Mouse (Mus musculus): ENCODE results near the gene Gm49380. TPM values are rescaled to one million over a fixed set of nuclear protein-coding genes. Genes with fewer than 3 reads are reported as not detected.

Gm49380 gene
- polyA plus RNA-seq, 1 experiment: 0.05 TPM

- no peaks in the 10 kb centered on the region for H3K36me3 ChIP-seq (ENCODE audit: control insufficient read depth, insufficient read depth)
- H3K79me2 ChIP-seq (ENCODE audit: control insufficient read depth, insufficient read depth): no peaks in the 10 kb centered on the region
- H3K27me3 ChIP-seq (ENCODE audit: control insufficient read depth, insufficient read depth, insufficient read length): no peaks in the 10 kb centered on the region
- no peak overlapping the region for H3ac ChIP-seq (ENCODE audit: control insufficient read depth, insufficient read length, low read depth)
- H3K4me3 ChIP-seq (ENCODE audit: insufficient read depth, poor library complexity, severe bottlenecking): no peak overlapping the region
- TF ChIP-seq MYOD1 (IDR thresholded peaks at IDR 0.05; ENCODE audit: control insufficient read depth, insufficient read length, low read depth): no peak
- no peak for TF ChIP-seq CEBPB (IDR thresholded peaks at IDR 0.05; ENCODE audit: low read depth)
- TF ChIP-seq MAX (IDR thresholded peaks at IDR 0.05): no peak
- TF ChIP-seq FOSL1 (IDR thresholded peaks at IDR 0.05; ENCODE audit: insufficient read depth, low read length, poor library complexity, severe bottlenecking): no peak
- no peak for TF ChIP-seq MYOG (IDR thresholded peaks at IDR 0.05; ENCODE audit: control insufficient read depth, extremely low read depth, insufficient read length)
- no peak for TF ChIP-seq USF1 (IDR thresholded peaks at IDR 0.05; ENCODE audit: low read depth)
- TF ChIP-seq CTCF (IDR thresholded peaks at IDR 0.05; ENCODE audit: control insufficient read depth, insufficient read depth, insufficient read length): no peak
- no peaks in the 10 kb centered on the region for H3K79me3 ChIP-seq (ENCODE audit: low read depth)
Measured at GRCm38 (mm10) chr9:44084236-44084635, 29.1 kb downstream of the Gm49380 start.

- H3K36me3 ChIP-seq (ENCODE audit: control insufficient read depth, insufficient read depth): no peaks in the 10 kb centered on the region
- no peak for TF ChIP-seq FOSL1 (IDR thresholded peaks at IDR 0.05; ENCODE audit: insufficient read depth, low read length, poor library complexity, severe bottlenecking)
- no peak for TF ChIP-seq MAX (IDR thresholded peaks at IDR 0.05)
- TF ChIP-seq USF1 (IDR thresholded peaks at IDR 0.05; ENCODE audit: low read depth): no peak
- TF ChIP-seq MYOD1 (IDR thresholded peaks at IDR 0.05; ENCODE audit: control insufficient read depth, insufficient read length, low read depth): no peak
- no peak for TF ChIP-seq CEBPB (IDR thresholded peaks at IDR 0.05; ENCODE audit: low read depth)
Measured at GRCm38 (mm10) chr9:44083392-44084121, 29.7 kb downstream of the Gm49380 start.

GRCm38 (mm10) chr9:44082266-44082665, 31.0 kb downstream of the Gm49380 start:
- Histone ChIP-seq H3K36me3 (ENCODE audit: control insufficient read depth, insufficient read depth) (no peaks in the 10 kb centered on the region), H3K4me3 (ENCODE audit: insufficient read depth, poor library complexity, severe bottlenecking) (no peak overlapping the region), H3ac (ENCODE audit: control insufficient read depth, insufficient read length, low read depth) (no peak overlapping the region), H3K27me3 (ENCODE audit: control insufficient read depth, insufficient read depth, insufficient read length) (no peaks in the 10 kb centered on the region), H3K79me2 (ENCODE audit: control insufficient read depth, insufficient read depth) (no peaks in the 10 kb centered on the region), H3K79me3 (ENCODE audit: low read depth) (no peaks in the 10 kb centered on the region)
- TF ChIP-seq MYOD1 (IDR thresholded peaks at IDR 0.05; ENCODE audit: control insufficient read depth, insufficient read length, low read depth): no peak
- no peak for TF ChIP-seq MYOG (IDR thresholded peaks at IDR 0.05; ENCODE audit: control insufficient read depth, extremely low read depth, insufficient read length)

More at GRCm38 (mm10) chr9:44083392-44084121, 29.7 kb downstream of the Gm49380 start:
- Histone ChIP-seq H3K4me3 (ENCODE audit: insufficient read depth, poor library complexity, severe bottlenecking) (no peak overlapping the region), H3ac (ENCODE audit: control insufficient read depth, insufficient read length, low read depth) (no peak overlapping the region), H3K79me2 (ENCODE audit: control insufficient read depth, insufficient read depth) (no peaks in the 10 kb centered on the region), H3K79me3 (ENCODE audit: low read depth) (no peaks in the 10 kb centered on the region), H3K27me3 (ENCODE audit: control insufficient read depth, insufficient read depth, insufficient read length) (no peaks in the 10 kb centered on the region)

GRCm38 (mm10) chr9:44081581-44081980, 31.7 kb downstream of the Gm49380 start:
- no peak overlapping the region for H3K4me3 ChIP-seq (ENCODE audit: insufficient read depth, poor library complexity, severe bottlenecking)
- no peaks in the 10 kb centered on the region for H3K27me3 ChIP-seq (ENCODE audit: control insufficient read depth, insufficient read depth, insufficient read length)
- no peaks in the 10 kb centered on the region for H3K79me2 ChIP-seq (ENCODE audit: control insufficient read depth, insufficient read depth)
- no peak overlapping the region for H3ac ChIP-seq (ENCODE audit: control insufficient read depth, insufficient read length, low read depth)
- no peaks in the 10 kb centered on the region for H3K79me3 ChIP-seq (ENCODE audit: low read depth)
- no peaks in the 10 kb centered on the region for H3K36me3 ChIP-seq (ENCODE audit: control insufficient read depth, insufficient read depth)
- TF ChIP-seq CEBPB (IDR thresholded peaks at IDR 0.05; ENCODE audit: low read depth): no peak
- no peak for TF ChIP-seq USF1 (IDR thresholded peaks at IDR 0.05; ENCODE audit: low read depth)
- TF ChIP-seq FOSL1 (IDR thresholded peaks at IDR 0.05; ENCODE audit: insufficient read depth, low read length, poor library complexity, severe bottlenecking): no peak
- no peak for TF ChIP-seq MYOD1 (IDR thresholded peaks at IDR 0.05; ENCODE audit: control insufficient read depth, insufficient read length, low read depth)
- no peak for TF ChIP-seq MYOG (IDR thresholded peaks at IDR 0.05; ENCODE audit: control insufficient read depth, extremely low read depth, insufficient read length)
- TF ChIP-seq MAX (IDR thresholded peaks at IDR 0.05): no peak
- no peak for TF ChIP-seq CTCF (IDR thresholded peaks at IDR 0.05; ENCODE audit: control insufficient read depth, insufficient read depth, insufficient read length)

GRCm38 (mm10) chr9:44080953-44081352, 32.3 kb downstream of the Gm49380 start:
- Histone ChIP-seq H3K79me2 (ENCODE audit: control insufficient read depth, insufficient read depth) (no peaks in the 10 kb centered on the region), H3ac (ENCODE audit: control insufficient read depth, insufficient read length, low read depth) (no peak overlapping the region), H3K36me3 (ENCODE audit: control insufficient read depth, insufficient read depth) (no peaks in the 10 kb centered on the region), H3K79me3 (ENCODE audit: low read depth) (no peaks in the 10 kb centered on the region), H3K4me3 (ENCODE audit: insufficient read depth, poor library complexity, severe bottlenecking) (no peak overlapping the region), H3K27me3 (ENCODE audit: control insufficient read depth, insufficient read depth, insufficient read length) (no peaks in the 10 kb centered on the region)
- TF ChIP-seq FOSL1 (IDR thresholded peaks at IDR 0.05; ENCODE audit: insufficient read depth, low read length, poor library complexity, severe bottlenecking) (no peak), MYOD1 (IDR thresholded peaks at IDR 0.05; ENCODE audit: control insufficient read depth, insufficient read length, low read depth) (no peak), CEBPB (IDR thresholded peaks at IDR 0.05; ENCODE audit: low read depth) (no peak)

GRCm38 (mm10) chr9:44079997-44080780, 33.1 kb downstream of the Gm49380 start:
- Histone ChIP-seq H3K4me3 (ENCODE audit: insufficient read depth, poor library complexity, severe bottlenecking) (no peak overlapping the region), H3K27me3 (ENCODE audit: control insufficient read depth, insufficient read depth, insufficient read length) (no peaks in the 10 kb centered on the region), H3ac (ENCODE audit: control insufficient read depth, insufficient read length, low read depth) (no peak overlapping the region), H3K79me3 (ENCODE audit: low read depth) (no peaks in the 10 kb centered on the region), H3K79me2 (ENCODE audit: control insufficient read depth, insufficient read depth) (no peaks in the 10 kb centered on the region), H3K36me3 (ENCODE audit: control insufficient read depth, insufficient read depth) (no peaks in the 10 kb centered on the region)
- TF ChIP-seq CEBPB (IDR thresholded peaks at IDR 0.05; ENCODE audit: low read depth): no peak
- TF ChIP-seq MAX (IDR thresholded peaks at IDR 0.05): no peak
- TF ChIP-seq MYOD1 (IDR thresholded peaks at IDR 0.05; ENCODE audit: control insufficient read depth, insufficient read length, low read depth): no peak
- TF ChIP-seq USF1 (IDR thresholded peaks at IDR 0.05; ENCODE audit: low read depth): no peak
- no peak for TF ChIP-seq MYOG (IDR thresholded peaks at IDR 0.05; ENCODE audit: control insufficient read depth, extremely low read depth, insufficient read length)
- TF ChIP-seq CTCF (IDR thresholded peaks at IDR 0.05; ENCODE audit: control insufficient read depth, insufficient read depth, insufficient read length): no peak
- no peak for TF ChIP-seq FOSL1 (IDR thresholded peaks at IDR 0.05; ENCODE audit: insufficient read depth, low read length, poor library complexity, severe bottlenecking)

All from C2C12 (cell line).